Mouse (Mus musculus) cerebellum, postnatal 25 days (tissue): ENCODE data around the gene Mob3a.
"Not testable (repeated sequence)": the region's sequence is repeated elsewhere in the genome, so short reads cannot be mapped to it uniquely, and the experiment has no call there.

Source experiments
- DNase-seq, 2 experiments: peaks; one replicate each; pipeline ENCODE4 v3.0.0; 2021; ENCODE audit warnings: mixed read lengths in 2 of 2

Gene Mob3a

DNA sequence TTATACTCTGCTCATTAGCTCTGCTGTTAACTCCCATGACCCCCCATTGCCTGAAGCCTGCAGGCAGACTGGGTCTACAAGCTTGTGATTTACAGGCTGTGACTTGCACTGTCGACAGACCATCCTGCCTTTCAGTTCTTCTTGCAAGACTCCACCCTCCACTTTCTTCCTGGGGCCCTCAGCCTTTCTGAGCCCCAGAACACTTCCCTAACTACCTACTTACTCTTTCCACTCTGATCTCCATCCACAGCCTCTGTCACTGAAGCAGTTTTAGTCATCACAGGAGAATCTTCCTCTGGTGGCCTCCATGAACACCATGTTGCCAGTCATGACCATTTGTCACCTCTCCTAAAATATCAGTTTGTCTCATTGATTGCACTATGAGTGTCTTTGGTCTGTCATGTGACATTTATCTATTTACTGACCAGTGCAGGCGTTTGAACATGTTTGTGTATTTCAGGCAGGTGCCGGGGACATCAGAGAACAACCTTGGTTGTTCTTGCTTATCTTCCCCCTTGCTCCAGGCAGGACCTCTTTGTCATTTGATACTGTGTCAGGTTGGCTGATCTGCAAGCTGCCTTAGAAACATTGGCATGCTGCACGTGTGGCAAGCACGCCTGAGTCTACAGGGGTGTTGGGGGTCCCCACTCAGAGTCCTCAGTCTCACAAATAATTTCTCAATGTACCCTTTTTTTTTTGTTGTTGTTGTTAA, 38.1 kb downstream of the Mob3a start:
- no peak for DNase-seq

GRCm38 (mm10) chr10:80661149-80661548, 40.6 kb downstream of the Mob3a start:
- peak in 1 of 2 experiments; percentile 71 for DNase-seq

DNA sequence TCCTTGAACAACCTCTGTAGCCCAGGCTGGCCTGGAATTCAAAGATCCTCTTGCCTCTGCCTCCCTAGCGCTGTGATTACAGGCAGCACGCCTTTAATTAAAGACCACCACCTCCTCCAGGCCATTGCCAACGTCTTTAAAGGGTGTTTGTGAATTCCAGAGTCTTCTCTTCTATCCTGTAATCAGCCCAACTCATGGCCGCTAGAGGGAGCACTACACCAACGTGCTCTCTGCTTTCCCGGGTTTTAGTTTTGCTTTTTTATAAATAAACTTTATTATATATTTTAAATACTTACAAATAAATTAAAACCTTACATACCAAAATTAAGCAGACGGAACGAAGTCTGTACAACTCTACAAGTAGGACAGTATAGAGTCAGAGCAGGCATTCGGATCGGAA, 42.6 kb downstream of the Mob3a start:
- DNase-seq = peak; percentile 78 to 89

GRCm38 (mm10) chr10:80658841-80659202, 43.0 kb downstream of the Mob3a start:
- no peak for DNase-seq

DNA sequence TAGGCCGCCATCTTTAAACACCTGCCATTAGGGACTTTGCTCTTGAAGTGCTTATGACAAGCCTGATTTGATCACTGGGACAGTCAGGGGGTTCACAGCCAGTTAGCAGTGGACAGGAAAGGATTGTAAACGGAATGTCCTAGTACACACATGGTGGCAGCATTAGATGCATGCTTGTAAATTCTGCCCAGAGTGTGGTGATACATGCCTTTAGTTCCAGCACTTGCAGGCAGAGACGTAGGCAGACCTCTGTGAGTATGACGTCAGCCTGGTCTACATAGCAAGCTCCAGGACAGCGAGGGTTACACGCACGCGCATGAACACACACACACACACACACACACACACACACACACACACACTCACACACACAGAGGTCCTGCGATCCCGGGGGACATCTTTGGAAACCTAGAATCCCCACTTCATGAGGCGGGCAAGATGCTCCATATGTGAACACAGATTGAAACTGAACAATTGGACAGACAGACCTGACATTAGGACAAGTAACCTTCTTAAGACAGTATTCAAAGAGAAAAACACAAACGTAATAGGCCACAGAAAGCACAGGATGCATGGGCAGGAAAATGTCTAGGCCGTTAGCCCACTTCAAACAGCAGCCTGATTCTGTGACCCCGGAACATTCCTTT, 43.5 kb downstream of the Mob3a start:
- no peak for DNase-seq

GRCm38 (mm10) chr10:80656863-80657623, 44.7 kb downstream of the Mob3a start, which contains the start of gene Btbd2:
Btbd2 (minus strand) TSS chr10:80657071.
- DNase-seq = peak in 1 of 2 experiments; percentile 58

DNA sequence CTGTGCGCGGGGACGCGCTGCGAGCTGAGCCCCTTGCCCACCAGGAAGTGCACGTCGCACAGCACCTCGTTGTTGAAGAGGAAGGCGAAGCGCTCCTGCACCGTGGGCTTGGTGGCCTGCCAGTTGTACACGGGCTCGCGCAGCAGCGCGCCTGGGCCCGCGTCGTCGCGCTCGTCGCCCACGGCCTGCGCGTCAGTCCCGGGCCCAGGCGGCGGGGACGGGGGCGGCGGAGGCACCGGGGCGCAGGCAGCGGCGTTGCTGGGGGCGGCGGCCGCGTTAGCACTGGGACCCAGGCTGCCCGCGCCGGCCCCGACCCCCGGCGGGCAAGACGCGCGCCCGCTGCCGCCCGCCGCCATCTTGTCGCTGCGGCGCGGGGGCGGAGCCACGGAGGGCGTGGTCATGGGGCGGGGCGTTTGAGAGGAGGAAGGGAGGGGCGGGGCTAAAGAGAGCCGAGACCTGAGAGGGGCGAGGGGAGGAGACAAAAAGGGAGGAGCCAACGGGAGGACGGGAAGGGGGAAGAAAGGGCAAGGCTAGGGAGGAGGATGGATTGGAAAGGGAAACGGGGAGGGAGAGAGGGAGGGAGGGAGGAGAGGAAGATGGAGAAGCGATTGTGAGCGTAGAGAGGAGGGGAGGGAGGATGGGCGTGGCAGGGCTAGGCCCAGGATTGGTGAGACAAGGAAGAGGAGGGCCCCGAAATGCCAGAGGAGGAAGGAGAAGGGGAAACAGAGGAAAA, 45.5 kb downstream of the Mob3a start:
- DNase-seq = peak; percentile 96 to 100

- DNase-seq = no peak
These were observed 46.2 kb downstream of the Mob3a start for GRCm38 (mm10) chr10:80655406-80656129.

DNA sequence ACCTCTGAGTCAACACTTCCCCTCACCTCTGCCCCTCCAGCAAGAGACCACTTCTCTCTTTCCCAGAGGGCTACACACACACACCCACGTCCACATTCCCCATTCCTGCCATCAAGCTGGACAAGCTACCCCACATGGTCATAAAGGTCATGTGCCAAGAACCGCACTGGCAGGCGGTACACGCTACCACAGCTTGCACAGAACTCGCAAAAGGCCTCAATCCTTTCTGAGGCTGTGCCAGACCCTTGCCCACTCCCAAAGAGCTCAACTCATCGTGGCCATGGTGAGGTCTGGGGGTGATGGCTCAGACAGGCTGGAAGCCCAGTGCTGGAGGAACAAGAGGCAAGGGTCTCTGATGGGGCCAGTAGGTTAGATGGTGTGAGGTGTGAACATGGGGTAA, 46.9 kb downstream of the Mob3a start:
- no peak for DNase-seq

DNA sequence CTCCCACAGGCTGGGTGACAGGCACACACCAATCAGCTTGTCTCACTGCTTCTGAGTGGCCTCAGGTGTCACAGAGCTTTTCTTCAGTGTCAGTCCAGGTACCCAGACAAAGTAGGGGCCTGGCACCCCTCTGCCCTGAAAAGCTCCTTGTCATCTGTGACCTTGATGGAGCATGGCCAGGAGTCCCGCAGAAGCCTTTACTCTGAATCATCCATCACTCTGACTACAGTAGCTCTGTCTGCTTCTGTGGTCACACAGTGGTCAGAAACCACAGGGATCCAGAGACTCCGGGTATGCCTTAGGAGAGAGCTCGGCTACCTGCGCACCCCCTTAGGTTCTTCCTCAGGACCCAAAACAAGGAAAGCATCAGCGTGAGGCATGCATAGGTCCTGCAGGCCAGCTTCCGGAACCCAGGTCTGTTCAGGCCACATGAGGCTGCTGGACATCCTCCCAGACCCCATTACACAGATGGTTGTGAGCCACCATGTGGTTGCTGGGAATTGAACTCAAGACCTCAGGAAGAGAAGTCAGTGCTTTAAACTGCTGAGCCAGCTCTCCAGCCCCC, 48.5 kb downstream of the Mob3a start:
- no peak for DNase-seq

DNA sequence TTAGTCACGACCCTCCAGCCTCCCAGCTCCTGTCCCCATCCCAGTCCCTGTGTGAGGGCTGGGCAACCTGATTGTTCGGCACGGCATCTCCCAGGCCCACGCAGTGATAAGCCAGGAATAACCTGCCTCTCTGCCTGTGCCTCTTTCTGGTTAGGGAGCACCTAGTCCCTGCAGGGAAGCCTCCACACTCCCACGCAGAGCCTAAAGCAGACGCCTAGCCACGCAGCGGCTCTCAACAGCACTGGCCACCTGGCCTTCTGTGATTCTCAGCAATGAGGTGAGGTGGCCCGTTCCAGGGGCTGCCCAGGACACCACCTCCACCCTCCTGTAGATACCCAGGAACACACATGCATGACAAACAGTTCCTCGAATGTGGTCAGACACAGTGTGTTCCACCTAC, 51.4 kb downstream of the Mob3a start:
- no peak for DNase-seq

DNA sequence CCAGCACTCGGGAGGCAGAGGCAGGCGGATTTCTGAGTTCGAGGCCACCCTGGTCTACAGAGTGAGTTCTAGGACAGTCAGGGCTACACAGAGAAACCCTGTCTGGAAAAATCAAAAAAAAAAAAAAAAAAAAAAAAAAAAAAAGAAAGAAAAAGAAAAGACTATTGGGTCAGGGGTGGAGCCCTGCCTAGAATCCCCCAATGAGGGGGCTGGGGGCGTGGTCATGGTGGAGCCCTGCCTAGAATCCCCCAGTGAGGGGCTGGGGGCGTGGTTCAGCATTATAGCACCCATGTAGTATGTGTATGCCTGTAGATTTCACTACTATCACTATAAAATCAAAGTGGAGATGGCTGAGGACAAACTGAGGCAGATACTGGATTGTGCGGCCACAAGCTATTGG, 51.9 kb downstream of the Mob3a start:
- not testable (repeated sequence) for DNase-seq

DNA sequence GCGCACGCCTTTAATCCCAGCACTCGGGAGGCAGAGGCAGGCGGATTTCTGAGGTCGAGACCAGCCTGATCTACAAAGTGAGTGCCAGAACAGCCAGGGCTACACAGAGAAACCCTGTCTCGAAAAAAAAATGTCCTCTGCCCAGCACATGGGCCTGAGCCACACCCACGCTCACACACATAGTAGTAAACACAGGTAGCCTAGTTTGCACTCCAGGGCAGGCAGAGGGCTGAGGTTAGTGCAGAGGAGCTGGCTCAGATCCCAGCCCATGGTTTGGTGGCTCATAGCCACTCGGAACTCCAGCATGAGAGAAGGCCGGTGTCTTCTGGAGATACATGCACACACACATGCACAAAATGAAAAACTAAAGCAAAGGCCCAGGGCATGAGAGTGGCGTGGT, 54.8 kb downstream of the Mob3a start:
- no peak for DNase-seq

DNA sequence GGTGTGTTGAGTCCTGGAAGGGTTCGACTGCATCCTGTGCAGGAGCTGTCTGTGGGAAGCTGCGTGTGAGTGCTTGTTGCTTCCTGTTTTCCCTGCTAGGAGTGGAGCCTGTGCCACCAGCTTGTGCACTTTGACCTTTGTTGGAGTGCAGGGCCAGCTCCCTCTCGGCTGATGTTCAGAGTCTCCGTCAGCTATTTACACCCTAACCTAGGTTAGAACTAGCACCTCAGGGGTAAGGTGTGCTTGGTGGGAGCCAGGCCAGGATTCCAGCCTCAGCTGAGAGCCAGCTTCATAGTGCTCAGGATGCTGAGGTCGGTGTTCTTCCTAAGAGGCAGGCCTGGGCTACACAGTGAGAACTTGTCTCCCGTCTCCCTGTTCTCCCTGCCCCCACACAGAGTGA, 66.4 kb downstream of the Mob3a start:
- no peak for DNase-seq
